Mouse (Mus musculus): ENCODE data around the gene Cldn10.

- TF ChIP-seq CTCF (IDR thresholded peaks at IDR 0.05; ENCODE audit: low read depth) (no peak), EP300 (optimal IDR thresholded peaks at IDR 0.05) (no peak)
Observed at GRCm38 (mm10) chr14:118799918-118800317, 12.2 kb downstream of the Cldn10 start.

Data from stomach, postnatal 0 days (tissue).